Mouse (Mus musculus) myocyte (in vitro differentiated cells): ENCODE results near the gene Sema6c.

ENCODE experiments used
- CEBPB ChIP-seq: IDR thresholded peaks from 2 replicates; pipeline ENCODE4 v1.6.1; 2011; ENCODE audit warnings: mild to moderate bottlenecking, moderate library complexity; ENCODE audit not compliant: poor library complexity, insufficient read depth, severe bottlenecking
- E2F4 ChIP-seq: IDR thresholded peaks from one replicate; pipeline ENCODE4 v1.6.1; 2011; ENCODE audit warnings: mild to moderate bottlenecking, control low read depth, moderate library complexity; ENCODE audit not compliant: insufficient read depth
- MAX ChIP-seq: IDR thresholded peaks from one replicate; pipeline ENCODE4 v1.6.1; 2011; ENCODE audit warnings: low read depth, mild to moderate bottlenecking, control low read depth
- MYOD1 ChIP-seq, 3 experiments: IDR thresholded peaks; one replicate each; pipeline ENCODE4 v1.6.1; 2011; ENCODE audit warnings: control low read depth in 2 of 3, low read depth in 2 of 3, mild to moderate bottlenecking in 2 of 3, moderate library complexity in 1 of 3; ENCODE audit not compliant: insufficient read length in 2 of 3, control insufficient read depth in 1 of 3
- MYOG ChIP-seq, 3 experiments: IDR thresholded peaks; one replicate each; pipeline ENCODE4 v1.6.1; 2011; ENCODE audit warnings: control low read depth in 2 of 3, low read depth in 2 of 3, mild to moderate bottlenecking in 2 of 3; ENCODE audit not compliant: insufficient read length in 2 of 3, control insufficient read depth in 1 of 3, insufficient read depth in 1 of 3
- POLR2A ChIP-seq: IDR thresholded peaks from one replicate; pipeline ENCODE4 v1.6.1; 2011; ENCODE audit warnings: low read depth, mild to moderate bottlenecking, control low read depth, moderate library complexity; ENCODE audit not compliant: insufficient read length
- POLR2AphosphoS2 ChIP-seq: IDR thresholded peaks from one replicate; pipeline ENCODE4 v1.6.1; 2011; ENCODE audit warnings: low read depth, control low read depth; ENCODE audit not compliant: insufficient read length
- REST ChIP-seq: IDR thresholded peaks from one replicate; pipeline ENCODE4 v1.6.1; 2011; ENCODE audit warnings: mild to moderate bottlenecking, control low read depth, moderate library complexity; ENCODE audit not compliant: insufficient read depth, insufficient read length
- SRF ChIP-seq: IDR thresholded peaks from one replicate; pipeline ENCODE4 v1.6.1; 2011; ENCODE audit warnings: low read depth; ENCODE audit not compliant: control insufficient read depth, insufficient read length
- TCF12 ChIP-seq: IDR thresholded peaks from one replicate; pipeline ENCODE4 v1.6.1; 2011; ENCODE audit warnings: mild to moderate bottlenecking, control low read depth; ENCODE audit not compliant: poor library complexity, insufficient read depth, severe bottlenecking
- TCF3 ChIP-seq: IDR thresholded peaks from one replicate; pipeline ENCODE4 v1.6.1; 2011; ENCODE audit warnings: low read depth, control low read depth; ENCODE audit not compliant: insufficient read length
- USF1 ChIP-seq: IDR thresholded peaks from one replicate; pipeline ENCODE4 v1.6.1; 2011; ENCODE audit warnings: low read depth, mild to moderate bottlenecking, control low read depth, moderate library complexity

DNA sequence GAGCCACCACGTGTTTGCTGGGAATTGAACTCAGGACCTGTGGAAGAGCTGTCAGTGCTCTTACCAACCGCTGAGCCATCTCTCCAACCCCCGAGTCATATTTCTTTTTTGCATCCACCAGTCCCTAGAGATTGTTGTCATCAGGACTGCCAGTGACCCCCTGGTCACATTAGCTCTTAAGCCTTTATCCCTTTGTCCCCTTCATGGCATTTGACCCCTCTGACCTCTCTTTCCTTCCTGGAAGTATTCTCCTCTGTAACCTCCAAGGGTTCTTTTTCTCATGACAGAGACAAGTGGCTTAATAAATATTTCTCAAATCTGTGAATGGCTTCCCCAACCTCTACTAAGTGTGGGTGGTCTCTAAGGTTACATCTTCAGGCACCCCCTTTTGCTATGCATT lies 12.3 kb upstream of the Sema6c start:
- TF ChIP-seq POLR2A, result no peak
- TF ChIP-seq TCF12, result no peak
- no peak for TF ChIP-seq MAX
- no peak for TF ChIP-seq POLR2AphosphoS2
- no peak for TF ChIP-seq SRF
- no peak for TF ChIP-seq TCF3
- TF ChIP-seq CEBPB, result no peak
- TF ChIP-seq E2F4, result no peak
- TF ChIP-seq REST, result no peak
- TF ChIP-seq MYOD1 (IDR thresholded peaks at IDR 0.05; ENCODE audit: control insufficient read depth in 1 of 3, insufficient read length in 2 of 3, low read depth in 2 of 3), result no peak
- no peak for TF ChIP-seq USF1
- no peak for TF ChIP-seq MYOG (IDR thresholded peaks at IDR 0.05; ENCODE audit: control insufficient read depth in 1 of 3, insufficient read depth in 1 of 3, insufficient read length in 2 of 3, low read depth in 2 of 3)
